Mouse (Mus musculus): Measurements from ENCODE around the gene Kalrn.

GRCm38 (mm10) chr16:34167042-34167441 is 406.3 kb downstream of the Kalrn start:
- TF ChIP-seq GATA1 (IDR thresholded peaks at IDR 0.05; ENCODE audit: low read length) = no peak
- TF ChIP-seq TAL1 (IDR thresholded peaks at IDR 0.05; ENCODE audit: low read length) = no peak
